Mouse (Mus musculus): ENCODE results near the gene Tmem143.
"Not testable (repeated sequence)": the region's sequence is repeated elsewhere in the genome, so short reads cannot be mapped to it uniquely, and the experiment has no call there.

Gene Tmem143

DNA sequence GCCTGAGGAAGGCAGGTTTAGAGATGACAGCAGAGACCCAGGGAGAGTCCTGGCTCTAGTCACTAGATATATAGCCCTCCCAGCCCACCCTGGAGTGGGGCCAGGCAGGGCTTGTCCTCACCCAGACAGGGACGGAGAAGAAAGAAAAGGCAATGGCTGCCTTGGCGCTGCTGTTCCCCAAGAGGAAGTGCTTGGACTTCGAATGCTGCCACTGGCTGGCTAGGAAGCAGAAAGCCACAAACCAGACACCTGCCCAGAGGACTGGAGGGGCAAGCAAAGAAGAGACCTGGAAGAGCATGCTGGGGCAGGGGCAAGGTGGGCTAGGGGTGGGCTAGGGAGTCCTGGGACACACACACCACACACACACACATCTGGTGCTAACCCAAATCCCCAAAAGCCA is 9.5 kb upstream of the Tmem143 start:
- no peak for DNase-seq

GRCm38 (mm10) chr7:45892651-45893050 is 4.1 kb upstream of the Tmem143 start:
- no peak for DNase-seq

GRCm38 (mm10) chr7:45895931-45896516 is 717 bp upstream of the Tmem143 start:
- no peak for DNase-seq

GRCm38 (mm10) chr7:45897258-45897757 is 567 bp downstream of the Tmem143 start:
- peak; percentile 70 to 84 for DNase-seq

DNA sequence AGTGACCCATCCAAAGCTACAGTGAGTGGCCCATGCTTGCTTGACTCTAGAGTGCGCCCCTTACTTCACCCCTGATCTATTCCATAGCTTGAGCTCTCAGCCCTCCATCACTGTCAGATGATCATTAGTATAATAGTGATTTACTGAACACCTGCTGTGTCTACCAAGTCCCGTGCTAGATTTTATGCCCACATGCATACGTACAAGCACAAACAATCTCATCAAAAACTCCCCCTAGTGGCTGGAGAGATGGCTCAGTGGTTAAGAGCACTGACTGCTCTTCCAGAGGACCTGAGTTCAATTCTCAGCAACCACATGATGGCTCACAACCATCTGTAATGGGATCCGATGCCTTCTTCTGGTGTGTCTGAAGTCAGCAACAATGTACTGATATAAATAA is 1.4 kb downstream of the Tmem143 start:
- DNase-seq: not testable (repeated sequence)

- DNase-seq: peak; percentile 65 to 73
Measured at GRCm38 (mm10) chr7:45901562-45901961, 4.8 kb downstream of the Tmem143 start.

- no peak for DNase-seq
Measured at GRCm38 (mm10) chr7:45902481-45903002, 5.8 kb downstream of the Tmem143 start.

GRCm38 (mm10) chr7:45906622-45907021 is 9.9 kb downstream of the Tmem143 start:
- no peak for DNase-seq

DNA sequence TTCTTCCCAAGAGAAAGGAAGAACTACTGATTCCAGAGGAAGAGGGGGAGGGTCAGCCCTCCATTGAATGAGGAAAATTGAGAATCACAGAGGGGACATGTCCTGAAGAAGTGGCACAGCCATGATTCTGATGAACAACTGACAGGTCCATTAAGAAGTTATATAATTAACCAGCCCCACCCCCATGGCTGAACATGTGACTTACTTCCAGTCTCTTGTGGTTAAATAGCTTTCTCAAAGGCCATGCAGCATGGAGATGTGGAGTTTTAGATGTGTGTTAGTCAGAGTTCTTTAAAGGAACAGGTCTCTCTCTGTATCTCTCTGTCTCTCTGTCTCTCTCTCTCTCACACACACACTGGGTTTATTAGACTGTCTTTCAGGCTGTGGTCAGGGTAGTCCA is 11.6 kb downstream of the Tmem143 start:
- no peak for DNase-seq

DNA sequence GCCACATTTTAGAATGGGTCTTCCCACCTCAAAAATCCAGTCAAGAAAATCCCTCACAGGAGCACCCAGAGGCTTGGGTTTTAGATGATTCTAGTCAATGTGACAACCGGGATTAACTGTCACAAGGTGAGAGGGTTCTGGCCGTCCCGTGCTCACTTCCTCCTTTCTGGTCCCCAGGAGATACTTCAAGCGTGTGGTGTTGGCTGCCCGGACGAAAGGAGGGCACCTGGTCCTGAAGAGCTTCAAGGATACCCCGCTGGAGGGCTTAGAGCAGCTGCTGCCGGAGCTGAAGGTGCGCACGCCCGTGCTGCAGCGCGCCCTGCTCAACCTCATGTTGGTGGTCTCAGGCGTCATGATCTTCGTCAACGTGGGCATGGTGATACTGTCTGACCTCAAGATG is 12.4 kb downstream of the Tmem143 start:
- no peak for DNase-seq

GRCm38 (mm10) chr7:45914067-45914466 is 17.3 kb downstream of the Tmem143 start:
- DNase-seq: no peak

DNA sequence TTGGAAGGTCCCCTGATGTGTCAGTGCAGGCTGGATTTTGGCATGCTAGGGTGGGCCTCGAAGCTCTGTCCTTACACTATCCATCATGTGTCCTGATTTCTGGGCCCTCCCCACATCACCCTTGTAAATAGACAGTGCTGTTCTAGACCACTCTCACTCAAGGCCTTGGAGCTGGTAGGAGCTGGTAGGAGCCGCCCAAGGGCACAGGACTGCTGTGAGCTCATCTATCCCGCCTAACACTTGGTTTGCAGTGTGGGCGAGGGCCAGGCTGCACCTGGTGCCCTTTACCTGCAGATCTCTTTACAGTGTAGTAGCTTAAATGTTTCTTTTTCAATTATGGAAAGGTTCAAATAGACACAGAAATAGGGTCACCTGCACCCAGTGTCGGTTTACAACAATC is 18.3 kb downstream of the Tmem143 start:
- no peak for DNase-seq

GRCm38 (mm10) chr7:45916056-45917003 is 19.6 kb downstream of the Tmem143 start:
- DNase-seq: peak; percentile 86 to 93

DNA sequence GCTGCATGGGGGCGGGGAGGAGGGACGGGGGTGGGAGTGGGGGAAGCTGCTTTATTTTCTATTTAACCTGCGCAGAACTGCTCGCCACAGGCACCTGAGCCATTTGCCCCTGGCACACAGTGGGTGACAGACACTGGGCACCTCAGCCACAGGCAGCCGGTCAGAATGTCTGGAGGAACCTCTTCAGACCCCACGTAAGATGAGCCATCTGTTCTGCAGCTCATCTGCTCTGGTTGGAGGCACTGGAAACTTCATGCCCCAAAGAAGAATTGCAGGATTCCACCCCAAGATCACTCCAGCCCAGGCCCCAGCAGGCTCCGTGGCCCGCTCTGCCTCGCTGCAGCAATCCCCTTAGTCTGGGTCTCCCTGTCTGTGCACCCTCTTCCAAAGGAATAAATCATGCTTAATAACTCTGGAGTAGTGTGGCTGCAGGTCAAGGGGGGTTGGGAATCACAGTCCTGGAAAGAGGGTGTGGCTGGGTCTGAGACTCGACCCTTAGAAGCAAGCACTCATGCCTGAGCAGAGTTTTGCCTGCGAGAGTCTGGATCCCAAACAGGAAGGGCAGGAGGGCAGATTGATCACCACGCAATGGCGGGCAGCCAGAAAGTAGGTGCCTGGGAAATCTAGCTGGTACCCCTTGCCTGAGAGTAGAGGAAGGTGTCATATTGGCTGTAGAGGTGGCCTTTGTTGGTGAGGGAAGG is 20.4 kb downstream of the Tmem143 start:
- DNase-seq: peak; percentile 53 to 63

- DNase-seq: no peak
Measured at GRCm38 (mm10) chr7:45917926-45918325, 21.2 kb downstream of the Tmem143 start.

DNA sequence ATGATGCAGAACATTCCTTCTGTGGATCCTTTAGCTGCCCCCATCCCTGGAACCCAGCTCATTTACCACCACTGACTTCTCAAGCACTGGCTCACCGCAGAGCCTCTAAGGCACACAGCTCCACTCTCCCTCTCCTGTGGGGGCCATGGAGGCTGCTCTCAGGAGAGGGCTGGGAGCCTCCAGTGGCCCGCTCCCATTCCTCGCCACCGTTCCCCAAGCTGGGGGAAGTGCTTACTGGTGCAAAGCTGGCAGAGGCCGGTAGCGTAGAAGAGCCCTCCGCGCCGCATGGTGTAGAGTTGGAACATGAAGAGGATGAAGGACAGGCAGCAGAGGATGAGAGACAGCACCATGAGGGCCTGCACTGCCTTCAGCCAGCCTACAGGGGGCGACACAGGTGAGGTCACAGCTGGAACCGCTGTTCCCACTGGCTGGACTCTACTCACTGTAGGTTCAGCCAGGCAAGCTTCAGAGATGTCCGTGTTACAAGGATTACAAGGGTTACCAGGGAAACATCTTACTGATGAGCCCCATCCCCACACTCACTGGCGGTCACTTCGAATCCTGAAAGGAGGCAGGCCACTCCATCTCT is 22.4 kb downstream of the Tmem143 start:
- DNase-seq: peak; percentile 33 to 49

DNA sequence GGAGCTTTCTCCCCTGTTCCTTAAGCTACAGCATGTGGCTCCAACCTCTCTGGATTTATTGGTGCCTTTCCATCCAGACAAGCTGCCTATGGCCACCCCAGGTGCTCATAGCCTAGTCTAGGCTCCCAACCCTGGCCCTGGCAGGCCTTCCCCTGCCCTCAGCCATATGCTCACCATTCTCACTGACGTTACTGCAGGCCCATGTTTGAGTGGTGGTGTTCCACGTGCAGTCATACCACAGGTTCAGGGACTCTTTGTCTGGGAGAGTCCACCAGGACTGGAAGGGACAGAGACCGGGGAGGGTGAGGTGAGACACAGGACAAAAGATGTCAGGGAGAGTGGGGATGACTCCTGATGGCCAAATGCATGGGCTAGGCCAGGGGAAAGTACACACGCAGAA is 23.0 kb downstream of the Tmem143 start:
- no peak for DNase-seq

GRCm38 (mm10) chr7:45920583-45921241 is 24.0 kb downstream of the Tmem143 start:
- peak; percentile 39 to 51 for DNase-seq

DNA sequence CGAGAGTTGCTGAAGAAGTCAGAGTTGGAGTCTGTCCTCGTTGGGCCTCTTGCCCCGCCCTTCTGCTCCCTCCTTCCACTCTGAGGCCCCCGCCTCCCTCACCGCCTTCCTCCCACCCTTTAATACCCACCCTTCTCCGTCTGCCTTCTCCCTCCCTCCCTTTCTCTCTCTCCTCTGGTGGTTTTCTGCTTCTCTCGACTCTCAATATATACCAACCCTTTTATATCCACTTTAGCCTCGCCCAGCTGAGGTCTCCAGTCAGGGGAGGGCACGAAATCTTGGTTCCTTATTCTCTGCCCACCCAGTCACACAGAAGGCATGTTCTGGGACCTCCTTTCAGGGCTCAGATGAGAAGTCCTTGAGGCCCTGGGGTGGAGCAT is 24.5 kb downstream of the Tmem143 start, which contains the start of gene Emp3:
Emp3 (minus strand) TSS at position 163 of the 380 bp plus-strand sequence.
- peak; percentile 73 to 81 for DNase-seq

DNA sequence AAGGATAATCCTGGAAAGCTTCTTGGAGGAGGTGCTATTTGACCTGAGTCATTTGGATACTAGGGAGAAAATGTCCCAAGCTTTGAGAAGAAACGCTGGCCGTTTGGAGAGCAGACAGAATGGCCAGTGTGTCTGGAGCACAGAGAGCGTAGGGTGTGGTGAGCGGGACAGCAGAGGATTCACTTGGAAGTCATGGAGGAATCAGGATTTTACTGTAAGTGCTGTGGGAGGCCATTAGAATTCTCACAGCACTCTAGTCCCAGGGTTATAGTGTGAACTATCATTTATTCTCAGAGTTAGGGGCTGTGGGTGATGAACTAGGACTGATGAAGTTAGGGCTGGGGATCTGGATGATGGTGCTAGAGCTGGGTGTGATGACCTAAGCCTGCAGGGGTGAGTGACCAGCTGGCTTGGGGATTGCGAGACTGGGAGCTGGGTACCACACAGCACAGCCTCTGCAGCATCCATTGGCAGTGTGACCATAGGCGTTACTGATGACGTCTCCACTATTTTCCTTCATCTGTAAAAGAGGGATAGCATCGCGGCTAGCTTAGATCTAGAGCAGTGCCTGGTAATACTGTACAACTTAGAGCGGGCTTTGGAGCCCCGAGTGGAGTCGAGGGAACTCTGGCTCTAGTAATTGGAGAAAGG is 25.3 kb downstream of the Tmem143 start:
- no peak for DNase-seq
